Mouse (Mus musculus) gastrocnemius, adult 2 months (tissue): ENCODE data around the gene Ncapd2. TPM values are rescaled to one million over a fixed set of nuclear protein-coding genes. Genes with fewer than 3 reads are reported as not detected.

Source experiments
- DNase-seq: peaks from one replicate; pipeline ENCODE4 v3.0.0; 2022
- H3K27ac ChIP-seq: fragments of 200-600 bp; 2 replicates; pipeline ENCODE4 v1.8.1; 2022; ENCODE audit warnings: mild to moderate bottlenecking
- H3K4me3 ChIP-seq: fragments of 200-600 bp; 2 replicates; pipeline ENCODE4 v1.8.1; 2022; ENCODE audit warnings: mild to moderate bottlenecking, moderate library complexity
- CTCF ChIP-seq: fragments of 200-600 bp; IDR thresholded peaks from 2 replicates; pipeline ENCODE4 v1.8.1; 2022; ENCODE audit warnings: antibody characterized with exemption, mild to moderate bottlenecking, moderate library complexity
- intact Hi-C: fragments of 180-260 bp; cut with DNase I; formaldehyde crosslinking; loops from one replicate; pipeline ENCODE4 v1.15.1; 2025
- microRNA-seq: library from miRNA; unstranded; fragments of <30 nt; microRNA quantifications from one replicate; pipeline ENCODE4 v1.2.0, GENCODE M21; 2021
- total RNA-seq, 2 experiments: library from RNA; stranded (reverse); gene quantifications; 2 replicates each; pipeline ENCODE4 v1.2.3; 2021

Gene Ncapd2
- total RNA-seq, 2 experiments from 2014 or later = 6.5 to 9.8 TPM

DNA sequence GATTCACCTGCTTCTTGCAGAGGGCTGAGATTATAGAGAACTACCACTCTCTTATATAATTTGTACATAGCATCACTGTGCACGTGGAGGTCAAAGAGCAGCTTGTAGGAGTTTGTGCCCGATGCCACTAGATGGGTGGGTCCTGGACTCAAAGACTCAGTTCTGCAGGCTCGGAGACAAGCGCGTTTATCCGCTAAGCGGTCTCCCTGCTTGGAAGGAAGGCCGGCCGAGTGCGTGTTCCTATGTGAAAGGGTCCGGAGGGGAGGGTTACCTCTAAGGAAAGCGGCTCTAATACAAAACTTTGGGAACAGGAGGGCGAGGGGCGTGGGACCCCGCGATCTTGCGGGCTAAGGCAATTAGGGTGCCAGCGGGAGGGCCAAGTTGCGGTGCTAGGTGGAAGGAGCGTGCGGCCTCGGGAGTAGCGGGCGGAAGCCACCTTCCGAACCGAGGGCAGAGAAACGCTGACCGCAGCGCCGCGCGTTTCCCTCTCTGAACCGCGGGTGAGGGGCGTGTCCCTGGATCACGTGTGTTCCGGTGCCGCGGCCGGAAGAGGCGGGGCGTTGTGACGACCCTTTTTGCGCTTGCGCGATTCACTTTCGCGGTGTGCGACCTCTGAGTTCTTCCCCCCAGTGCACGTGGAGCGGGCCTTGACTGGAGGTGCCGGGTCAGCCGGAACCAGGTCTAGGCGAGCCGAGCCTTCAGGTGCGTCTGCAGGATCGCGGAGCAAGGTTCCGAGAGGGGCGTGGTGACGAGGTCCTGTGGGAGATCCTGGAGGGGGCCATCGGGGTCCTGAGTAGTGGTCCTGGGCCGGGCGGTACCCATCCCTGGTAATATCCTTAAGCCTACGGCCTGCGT lies 60.0 kb downstream of the Ncapd2 start, which contains the start of gene Nop2:
Gene Nop2, plus strand, starts transcription at position 608 of the 855 bp plus-strand sequence.
- TF ChIP-seq CTCF = no peak
- Histone ChIP-seq H3K4me3 (peak within 1 kb of the TSS; percentile 89), H3K27ac (peak within 1 kb of the TSS; percentile 94)
- intact Hi-C loops = loop anchor here (5.0 to 10.0 kb wide), 2 partner anchors 34 to 143 kb away; partner anchors contain the start of gene Chd4
- peak; percentile 92 for DNase-seq

GRCm38 (mm10) chr6:125129710-125130402 lies 61.6 kb downstream of the Ncapd2 start:
- TF ChIP-seq CTCF = no peak
- no peak for DNase-seq
- Histone ChIP-seq H3K27ac (no peak overlapping the region), H3K4me3 (no peak overlapping the region)
- intact Hi-C loops = loop anchor here (5.0 to 10.0 kb wide), 2 partner anchors 33 to 145 kb away; partner anchors contain the start of gene Chd4

GRCm38 (mm10) chr6:125128724-125129123 lies 62.8 kb downstream of the Ncapd2 start:
- DNase-seq = no peak
- Histone ChIP-seq H3K27ac (no peak overlapping the region), H3K4me3 (no peak overlapping the region)
- no peak for TF ChIP-seq CTCF
- intact Hi-C loops = no loop called here

DNA sequence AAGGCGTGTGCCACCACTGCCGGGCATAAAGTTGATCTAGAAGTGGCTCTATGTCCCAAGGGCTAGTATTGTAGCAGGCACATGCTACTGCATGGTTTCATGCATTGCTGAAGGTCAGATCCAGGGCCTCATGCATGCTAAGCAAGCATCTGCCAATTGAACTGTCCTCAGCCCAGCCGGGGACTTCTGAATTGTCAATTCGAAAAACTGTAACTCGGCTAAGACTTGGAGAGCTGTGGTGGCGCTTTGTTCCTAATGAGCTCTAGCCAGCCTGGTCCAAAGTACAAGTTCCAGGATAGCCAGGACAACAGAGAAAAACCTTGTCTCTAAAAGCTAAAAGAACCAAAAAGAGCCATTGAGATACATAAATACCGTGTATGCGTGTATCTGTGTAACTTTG lies 72.1 kb downstream of the Ncapd2 start:
- intact Hi-C loops = no loop called here
- TF ChIP-seq CTCF = no peak
- Histone ChIP-seq H3K27ac (no peak overlapping the region), H3K4me3 (no peak overlapping the region)
- DNase-seq = no peak

Small RNAs within 50 kb of the gene (microRNA-seq; reads per million reads assigned to microRNA genes)
- gene Mir3098 (not detected), gene Mir8113 (not detected)

Other genes starting within 250 kb of the Ncapd2 start
- 100 to 1,000 TPM; 108 to 115 TPM for gene Cops7a, start 226.2 kb downstream of the Ncapd2 start, total RNA-seq
- under 1 TPM; 0.22 to 0.41 TPM for gene Pianp, start 195.0 kb downstream of the Ncapd2 start, total RNA-seq
- 10 to 100 TPM; 24.4 to 28.0 TPM for gene Zfp384, start 182.6 kb downstream of the Ncapd2 start, total RNA-seq
- gene Ing4, start 151.9 kb downstream of the Ncapd2 start, total RNA-seq = 10 to 100 TPM; 26.8 to 28.3 TPM
- 1 to 10 TPM; 2.4 to 4.5 TPM for gene Acrbp, start 142.0 kb downstream of the Ncapd2 start, total RNA-seq
- not detected for gene Lpar5, start 123.8 kb downstream of the Ncapd2 start, total RNA-seq
- gene Chd4, start 95.7 kb downstream of the Ncapd2 start, total RNA-seq = 10 to 100 TPM; 68.8 to 71.2 TPM
- gene Nop2, start 59.8 kb downstream of the Ncapd2 start, total RNA-seq = 10 to 100 TPM; 17.9 to 18.1 TPM
- gene Iffo1, start 46.5 kb downstream of the Ncapd2 start, total RNA-seq = 1 to 10 TPM; 7.8 to 9.4 TPM
- gene Gapdh, start 25.2 kb downstream of the Ncapd2 start, total RNA-seq = over 10,000 TPM in 1 of 2 experiments, 1,000 to 10,000 TPM in 1; 9,742 to 11,894 TPM
- gene Mrpl51, start 100 bp upstream of the Ncapd2 start, total RNA-seq = 100 to 1,000 TPM; 214 to 262 TPM
- 10 to 100 TPM; 14.3 to 16.0 TPM for gene Vamp1, start 23.9 kb upstream of the Ncapd2 start, total RNA-seq
- 1 to 10 TPM; 2.4 to 2.6 TPM for gene Tapbpl, start 40.2 kb upstream of the Ncapd2 start, total RNA-seq
- gene Cd27, start 45.3 kb upstream of the Ncapd2 start, total RNA-seq = under 1 TPM; 0.31 to 0.64 TPM
- gene Tuba3a, start 94.3 kb upstream of the Ncapd2 start, total RNA-seq = not detected
- 10 to 100 TPM; 20.3 to 21.2 TPM for gene Ltbr, start 122.2 kb upstream of the Ncapd2 start, total RNA-seq
- gene Scnn1a, start 129.0 kb upstream of the Ncapd2 start, total RNA-seq = under 1 TPM; 0.10 to 0.14 TPM
- 10 to 100 TPM; 25.8 to 26.2 TPM for gene Tnfrsf1a, start 157.7 kb upstream of the Ncapd2 start, total RNA-seq
- gene Plekhg6, start 189.1 kb upstream of the Ncapd2 start, total RNA-seq = not detected